Mouse (Mus musculus) kidney, postnatal 0 days (tissue): Measurements from ENCODE around the gene Capn8. TPM values are rescaled to one million over a fixed set of nuclear protein-coding genes. Genes with fewer than 3 reads are reported as not detected.

Experiments used
- ATAC-seq: fragments of 200-750 bp; cut with Nextera tagmentation; replicated peaks from 2 replicates; pipeline ENCODE4 v1.8.0; 2017; ENCODE audit warnings: low read depth, moderate number of reproducible peaks, moderate TSS enrichment, moderate library complexity; ENCODE audit not compliant: low FRiP score
- DNase-seq: peaks from one replicate; pipeline ENCODE4 v3.0.0-alpha.2; 2016; ENCODE audit warnings: low spot score
- H3K27ac ChIP-seq: fragments of 300-500 bp; sonication (generic); 2 replicates; pipeline ENCODE4 v1.5.1; 2014; ENCODE audit warnings: mild to moderate bottlenecking
- H3K27me3 ChIP-seq: fragments of 300-500 bp; sonication (generic); 2 replicates; pipeline ENCODE4 v1.6.1; 2014; ENCODE audit warnings: low read length, mixed read lengths; ENCODE audit not compliant: insufficient read depth
- H3K36me3 ChIP-seq: fragments of 300-500 bp; sonication (generic); 2 replicates; pipeline ENCODE4 v1.6.1; 2014; ENCODE audit warnings: low read length, mixed read lengths; ENCODE audit not compliant: insufficient read depth
- H3K4me1 ChIP-seq: fragments of 300-500 bp; sonication (generic); replicated peaks from 2 replicates; pipeline ENCODE4 v1.6.1; 2014; ENCODE audit warnings: antibody characterized with exemption, low read length, mixed read lengths; ENCODE audit not compliant: insufficient read depth
- H3K4me2 ChIP-seq: fragments of 300-500 bp; sonication (generic); 2 replicates; pipeline ENCODE4 v1.6.1; 2014; ENCODE audit warnings: mild to moderate bottlenecking, low read length, moderate library complexity, mixed read lengths
- H3K4me3 ChIP-seq: fragments of 300-500 bp; sonication (generic); replicated peaks from 2 replicates; pipeline ENCODE4 v1.5.1; 2014; ENCODE audit warnings: low read depth, low read length
- H3K9ac ChIP-seq: fragments of 300-500 bp; sonication (generic); 2 replicates; pipeline ENCODE4 v1.6.1; 2014; ENCODE audit warnings: low read depth, low read length
- H3K9me3 ChIP-seq: fragments of 300-500 bp; sonication (generic); replicated peaks from 2 replicates; pipeline ENCODE4 v1.6.1; 2016; ENCODE audit warnings: low read length, inconsistent platforms, mixed read lengths
- CTCF ChIP-seq: IDR thresholded peaks from 2 replicates; pipeline ENCODE4 v1.5.1; 2016; ENCODE audit warnings: antibody characterized with exemption, low read depth, mild to moderate bottlenecking, moderate library complexity
- WGBS: fragments of 180-500 bp; shearing (Covaris S2); extraction: QIAGEN DNeasy Blood & Tissue Kit; methylation state at CpG from one replicate; pipeline ENCODE4 v1.1.7; 2014; 5-methylcytosine and 5-hydroxymethylcytosine counted together
- polyA plus RNA-seq: library from polyadenylated mRNA; unstranded; fragments of >200 nt; fragmentation: Nextera tagmentation; extraction: Ambion mirVana; gene quantifications from 2 replicates; pipeline ENCODE4 v1.2.1, GENCODE M21; 2015

Capn8 gene
- polyA plus RNA-seq, 1 experiment from 2014 or later = 0.11 TPM

DNA sequence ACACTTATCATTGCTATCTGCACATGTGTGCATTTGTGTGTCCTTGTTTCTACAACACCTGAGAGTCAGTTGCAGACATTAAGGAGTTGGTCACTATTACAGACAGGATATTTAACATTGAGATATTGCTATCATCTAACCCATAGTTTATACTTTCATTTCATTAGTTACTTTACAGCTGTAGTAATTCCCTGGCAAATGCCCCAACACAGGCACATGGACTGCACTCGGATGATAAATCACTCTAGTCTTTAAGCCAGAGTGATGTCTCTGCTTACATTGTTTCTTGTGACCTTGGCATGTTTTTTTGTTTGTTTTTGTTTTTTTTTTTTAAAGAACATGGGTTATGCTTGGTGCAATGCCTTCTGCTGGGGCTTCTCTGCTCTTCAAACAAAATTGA, 20.9 kb upstream of the Capn8 start:
- H3K9me3 ChIP-seq = no peaks in the 10 kb centered on the region
- 73% methylated on average over 1 of the region's 1 CpGs for WGBS
- no peak overlapping the region for H3K4me3 ChIP-seq
- no peak for TF ChIP-seq CTCF
- DNase-seq = no peak
- no peaks in the 10 kb centered on the region for H3K4me1 ChIP-seq
- no peak for ATAC-seq
- no peak overlapping the region for H3K9ac ChIP-seq
- no peak overlapping the region for H3K4me2 ChIP-seq
- H3K36me3 ChIP-seq = no peaks in the 10 kb centered on the region
- no peaks in the 10 kb centered on the region for H3K27me3 ChIP-seq
- no peak overlapping the region for H3K27ac ChIP-seq

GRCm38 (mm10) chr1:182550761-182551160, 14.0 kb upstream of the Capn8 start:
- H3K4me1 ChIP-seq = no peaks in the 10 kb centered on the region
- DNase-seq (no peak), ATAC-seq (no peak)
- no peak overlapping the region for H3K9ac ChIP-seq
- H3K27me3 ChIP-seq = no peaks in the 10 kb centered on the region
- no peak overlapping the region for H3K4me3 ChIP-seq
- no peaks in the 10 kb centered on the region for H3K36me3 ChIP-seq
- no peak overlapping the region for H3K27ac ChIP-seq
- H3K4me2 ChIP-seq = no peak overlapping the region
- no peak for TF ChIP-seq CTCF
- no peaks in the 10 kb centered on the region for H3K9me3 ChIP-seq
- WGBS = 82% methylated on average over 8 of the region's 8 CpGs

DNA sequence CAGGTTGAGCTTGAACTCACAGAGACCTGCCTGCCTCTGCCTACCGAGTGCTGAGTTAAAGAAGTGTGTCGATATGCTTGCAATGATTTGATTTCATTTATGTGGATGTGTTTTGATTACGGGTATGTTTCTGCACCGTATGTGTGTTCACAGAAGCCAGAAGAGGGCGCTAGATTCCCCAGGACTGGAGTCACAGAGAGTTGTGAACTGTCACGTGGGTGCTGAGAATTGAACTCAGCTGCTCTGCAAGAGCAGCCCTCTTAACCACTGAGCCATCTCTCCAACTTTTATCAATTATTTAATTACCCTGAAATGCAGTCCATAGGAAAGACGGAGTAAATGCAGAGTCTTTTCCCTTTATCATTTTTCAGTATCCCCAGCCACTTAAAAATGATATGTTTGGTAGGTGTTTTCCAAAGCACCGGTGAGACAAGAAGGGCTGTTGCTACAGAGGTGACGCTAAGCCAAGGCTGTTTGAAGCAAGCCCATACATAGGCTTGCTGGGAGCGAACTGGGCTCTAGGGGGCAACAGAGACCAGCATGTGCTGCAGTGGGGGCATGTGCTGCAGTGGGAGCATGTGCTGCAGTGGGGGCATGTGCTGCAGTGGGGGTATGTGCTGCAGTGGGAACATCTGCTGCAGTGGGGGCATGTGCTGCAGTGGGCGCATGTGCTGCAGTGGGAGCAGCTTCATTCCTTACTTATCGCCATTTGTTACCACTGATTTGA, 11.0 kb upstream of the Capn8 start:
- H3K9me3 ChIP-seq = no peaks in the 10 kb centered on the region
- DNase-seq = peak; percentile 63

DNA sequence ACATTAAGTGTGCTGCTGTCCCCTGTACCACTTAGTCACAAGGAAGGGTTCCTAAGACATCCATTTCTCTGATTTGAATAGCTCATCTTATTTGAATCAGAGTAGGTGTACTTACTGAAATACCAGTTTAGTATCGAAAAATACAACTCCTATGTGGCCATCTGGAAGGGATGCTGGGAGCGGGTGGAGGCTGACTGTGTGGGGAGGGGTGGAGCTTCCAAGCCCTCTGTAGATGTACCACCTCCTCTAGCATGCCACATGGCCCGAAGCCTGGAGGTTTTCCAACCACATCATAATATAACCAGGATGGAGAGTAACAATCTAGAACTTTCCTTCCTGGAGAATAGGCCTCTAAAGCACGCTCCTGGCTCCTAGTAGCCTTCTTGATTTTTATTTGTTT, 6.5 kb upstream of the Capn8 start:
- ATAC-seq = no peak
- no peaks in the 10 kb centered on the region for H3K9me3 ChIP-seq
- 82% methylated on average over 4 of the region's 4 CpGs for WGBS

More for the DNA sequence above, 11.0 kb upstream of the Capn8 start:
- H3K4me3 ChIP-seq = no peak overlapping the region
- no peak overlapping the region for H3K27ac ChIP-seq
- H3K4me2 ChIP-seq = no peak overlapping the region
- H3K4me1 ChIP-seq = no peaks in the 10 kb centered on the region
- no peak; the same call in 1 of the 2 replicates for ATAC-seq
- WGBS = 66% methylated on average over 12 of the region's 12 CpGs
- TF ChIP-seq CTCF = peak; percentile 76
- H3K9ac ChIP-seq = no peak overlapping the region
- H3K36me3 ChIP-seq = no peaks in the 10 kb centered on the region
- H3K27me3 ChIP-seq = no peaks in the 10 kb centered on the region

DNA sequence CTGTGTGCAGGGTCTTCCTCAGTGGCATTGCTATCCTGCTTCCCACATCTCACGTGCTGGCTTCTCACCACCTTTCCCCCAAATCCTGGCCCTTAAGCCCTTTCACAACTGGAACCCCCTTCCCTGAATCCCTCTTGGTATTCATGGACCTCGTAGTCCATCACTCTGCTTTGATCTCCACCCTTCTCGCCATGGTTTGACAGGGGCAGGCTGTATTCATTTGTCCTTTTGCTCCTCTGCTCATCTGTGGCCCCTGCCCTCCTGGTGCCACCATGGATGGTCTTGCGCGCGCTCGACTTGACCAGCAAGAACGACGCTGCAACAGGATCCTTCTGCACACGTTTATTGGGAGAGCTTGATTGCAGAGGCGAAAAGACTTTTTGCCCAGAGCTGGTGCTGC, 5.3 kb upstream of the Capn8 start:
- no peaks in the 10 kb centered on the region for H3K27me3 ChIP-seq
- H3K4me1 ChIP-seq = 0 out of 2 replicates have a peak, but pooled peaks cover 4% of the 10 kb centered on the region
- TF ChIP-seq CTCF = no peak
- H3K36me3 ChIP-seq = no peaks in the 10 kb centered on the region
- H3K4me3 ChIP-seq = no peak overlapping the region
- H3K9ac ChIP-seq = no peak overlapping the region
- no peaks in the 10 kb centered on the region for H3K9me3 ChIP-seq
- no peak overlapping the region for H3K4me2 ChIP-seq
- DNase-seq = no peak
- H3K27ac ChIP-seq = no peak overlapping the region
- WGBS = 83% methylated on average over 10 of the region's 11 CpGs
- ATAC-seq = no peak

More for the DNA sequence above, 6.5 kb upstream of the Capn8 start:
- no peak overlapping the region for H3K9ac ChIP-seq
- H3K4me3 ChIP-seq = no peak overlapping the region
- no peak overlapping the region for H3K27ac ChIP-seq
- H3K27me3 ChIP-seq = no peaks in the 10 kb centered on the region
- no peak for TF ChIP-seq CTCF
- no peak overlapping the region for H3K4me2 ChIP-seq
- no peaks in the 10 kb centered on the region for H3K36me3 ChIP-seq
- 0 out of 2 replicates have a peak, but pooled peaks cover 4% of the 10 kb centered on the region for H3K4me1 ChIP-seq
- no peak for DNase-seq

GRCm38 (mm10) chr1:182560390-182561098, 4.3 kb upstream of the Capn8 start:
- Histone ChIP-seq H3K27me3 (no peaks in the 10 kb centered on the region), H3K36me3 (no peaks in the 10 kb centered on the region), H3K4me1 (0 out of 2 replicates have a peak, but pooled peaks cover 4% of the 10 kb centered on the region), H3K4me3 (no peak overlapping the region), H3K4me2 (no peak overlapping the region), H3K27ac (no peak overlapping the region), H3K9me3 (no peaks in the 10 kb centered on the region), H3K9ac (no peak overlapping the region)
- ATAC-seq = peak; percentile 58
- peak; percentile 93 for TF ChIP-seq CTCF
- WGBS = 15% methylated on average over 3 of the region's 3 CpGs
- DNase-seq = peak; percentile 73
